Mouse (Mus musculus): ENCODE measurements around the gene Ace.

Ace gene

GRCm38 (mm10) chr11:105967741-105968574 lies at the start of gene Ace:
Gene Ace (plus strand): TSS chr11:105967945.
- in situ Hi-C loops (cut with MboI, MseI), result no loop called here

GRCm38 (mm10) chr11:105920098-105920785 lies 47.5 kb upstream of the Ace start:
- in situ Hi-C loops (cut with MboI, MseI), result loop anchor here in 1 of 2 experiments (5.0 to 10.0 kb wide), 2 partner anchors 573 to 1115 kb away; no protein-coding TSS in a partner anchor

DNA sequence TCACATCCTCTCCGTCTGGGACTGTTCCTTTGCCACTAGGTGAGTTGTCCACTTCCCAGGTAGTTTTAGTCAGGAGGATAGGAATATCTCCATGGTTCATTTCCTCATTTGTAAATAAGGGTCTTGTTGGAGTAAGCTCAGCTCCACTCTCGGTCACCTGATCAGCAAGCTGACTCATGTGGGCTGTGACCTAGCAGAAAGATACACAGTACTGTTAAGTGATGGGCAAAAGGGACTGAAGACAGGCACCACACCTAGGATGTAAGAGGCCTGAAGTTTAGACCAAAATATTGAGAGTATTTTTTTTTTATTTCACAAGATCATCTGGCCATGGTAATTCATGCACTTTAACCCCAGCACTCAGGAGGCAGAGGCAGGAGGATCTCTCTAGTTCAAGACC lies 46.9 kb upstream of the Ace start:
- in situ Hi-C loops (cut with MboI, MseI), result loop anchor here in 1 of 2 experiments (5.0 to 10.0 kb wide), 2 partner anchors 574 to 1114 kb away; no protein-coding TSS in a partner anchor

DNA sequence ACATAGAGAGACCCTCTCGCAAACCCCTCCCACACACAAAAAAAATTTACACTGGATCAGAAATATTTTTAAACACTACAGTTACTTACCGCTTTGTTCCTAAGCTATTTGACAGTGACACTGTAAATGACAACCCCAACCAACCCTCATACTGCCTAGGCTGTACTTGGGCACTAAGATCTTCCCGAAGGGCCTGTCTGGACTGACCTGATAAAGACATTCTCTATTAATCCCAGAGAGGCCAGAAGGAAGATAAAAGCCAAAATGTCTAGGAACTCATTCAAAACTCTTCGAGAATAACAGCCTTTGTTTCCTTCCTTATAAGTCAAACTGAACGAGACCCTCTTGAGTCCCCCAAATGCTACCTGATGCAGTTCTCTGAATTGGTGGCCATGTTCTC lies 46.5 kb upstream of the Ace start:
- in situ Hi-C loops (cut with MboI, MseI), result loop anchor here in 1 of 2 experiments (5.0 to 10.0 kb wide), 2 partner anchors 574 to 1114 kb away; no protein-coding TSS in a partner anchor

DNA sequence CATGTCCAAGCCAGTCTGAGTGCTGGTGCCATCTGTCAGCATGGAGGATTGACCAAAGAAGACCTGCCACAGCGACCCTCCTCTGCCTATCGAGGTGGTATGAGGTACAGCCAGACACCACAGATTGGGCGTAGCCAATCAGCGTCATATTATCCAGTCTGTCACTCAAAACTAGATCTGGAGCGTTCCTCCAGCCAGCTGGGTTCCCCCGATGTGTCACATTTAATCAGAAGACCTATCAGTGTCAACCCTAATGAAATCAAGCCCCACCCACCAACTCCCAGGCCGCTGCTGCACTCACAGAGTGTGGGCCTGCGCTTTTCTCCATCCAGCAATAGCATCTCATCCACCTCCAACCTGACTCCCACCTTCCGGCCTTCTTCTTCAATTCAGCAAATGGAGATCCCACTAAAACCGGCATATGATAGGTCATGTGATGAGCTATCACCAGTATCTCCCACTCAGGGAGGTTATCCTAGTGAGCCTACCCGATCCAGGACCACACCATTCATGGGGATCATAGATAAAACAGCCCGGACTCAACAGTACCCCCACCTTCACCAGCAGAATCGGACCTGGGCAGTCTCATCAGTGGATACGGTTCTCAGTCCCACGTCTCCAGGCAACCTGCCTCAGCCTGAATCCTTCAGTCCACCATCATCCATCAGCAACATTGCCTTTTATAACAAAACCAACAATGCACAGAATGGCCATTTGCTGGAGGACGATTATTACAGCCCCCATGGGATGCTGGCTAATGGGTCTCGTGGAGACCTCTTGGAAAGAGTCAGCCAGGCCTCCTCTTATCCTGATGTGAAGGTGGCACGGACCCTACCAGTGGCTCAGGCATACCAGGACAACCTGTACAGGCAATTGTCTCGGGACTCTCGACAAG lies 44.7 kb upstream of the Ace start:
- in situ Hi-C loops (cut with MboI, MseI), result loop anchor here in 1 of 2 experiments (5.0 to 10.0 kb wide), 2 partner anchors 576 to 1112 kb away; no protein-coding TSS in a partner anchor

DNA sequence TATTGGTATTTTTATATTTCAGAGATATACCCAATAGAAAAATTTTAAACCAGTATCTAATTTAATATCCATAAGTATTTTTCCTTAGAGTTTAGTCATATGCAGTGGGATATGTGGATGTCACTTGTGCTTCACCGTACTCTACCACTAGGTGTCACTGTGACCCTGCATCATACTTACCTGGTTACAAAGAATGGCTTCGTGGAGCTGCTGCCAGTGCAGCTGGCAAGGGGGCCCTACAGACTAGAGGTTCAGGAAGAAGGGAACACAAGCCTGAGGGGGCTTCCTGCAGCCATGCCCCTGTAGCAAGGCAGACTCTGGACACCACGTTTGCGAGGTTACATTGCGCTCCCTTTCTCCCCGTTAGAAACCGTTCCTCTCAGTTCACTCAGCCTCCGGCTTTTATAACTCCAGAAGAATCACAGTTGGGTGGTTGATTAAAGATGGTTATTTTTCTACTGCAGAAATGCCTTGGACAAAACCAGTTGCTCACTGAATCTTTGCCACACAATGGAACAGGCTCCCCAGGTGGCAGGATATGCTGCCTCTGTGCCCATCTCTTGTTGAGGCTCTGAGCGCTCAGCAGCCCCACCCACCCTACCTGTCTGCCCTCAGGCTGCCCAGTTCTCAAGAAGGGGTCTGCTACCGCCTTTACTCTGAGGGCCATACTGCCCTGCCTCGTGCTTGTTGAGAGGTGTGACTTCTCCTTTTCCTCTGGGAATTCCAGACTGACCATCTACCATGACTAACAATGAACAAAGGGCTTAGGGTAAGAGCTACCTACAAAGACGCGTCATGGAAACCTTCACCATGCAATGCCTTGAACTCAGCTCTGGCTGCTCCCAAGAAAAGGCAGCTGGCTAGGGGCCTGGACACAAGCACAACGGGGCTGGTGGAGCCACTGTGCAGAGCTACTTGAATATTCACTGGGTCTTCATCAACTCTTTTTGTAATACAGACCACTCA lies 40.4 kb upstream of the Ace start:
- in situ Hi-C loops (cut with MboI, MseI), result loop anchor here in 1 of 2 experiments (10.0 kb wide), 1 partner anchor 1107 kb away; no protein-coding TSS in a partner anchor

- in situ Hi-C loops (cut with MboI, MseI), result loop anchor here in 1 of 2 experiments (10.0 kb wide), 1 partner anchor 1107 kb away; no protein-coding TSS in a partner anchor
These were observed 39.6 kb upstream of the Ace start for GRCm38 (mm10) chr11:105928171-105928570.

DNA sequence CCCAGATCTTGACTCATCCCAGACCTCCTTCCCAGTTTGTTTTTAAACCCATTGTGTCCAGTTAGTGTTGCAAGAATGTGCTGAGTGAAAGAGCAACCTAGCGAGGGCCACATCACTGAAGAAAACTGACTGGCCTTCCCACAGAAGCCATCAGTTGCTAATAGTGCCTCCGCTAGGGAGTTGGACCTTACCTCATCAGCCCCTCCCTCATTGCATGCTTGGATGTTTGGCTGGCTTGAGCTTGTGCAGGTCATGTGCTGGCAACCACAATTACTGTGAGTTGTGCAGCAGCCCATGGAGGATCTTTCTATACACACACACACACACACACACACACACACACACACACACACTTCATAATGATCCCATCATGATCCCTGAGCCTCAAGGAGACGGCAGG lies 36.4 kb upstream of the Ace start:
- in situ Hi-C loops (cut with MboI, MseI), result loop anchor here in 1 of 2 experiments (5.0 kb wide), 1 partner anchor 91 kb away; no protein-coding TSS in a partner anchor

- in situ Hi-C loops (cut with MboI, MseI), result loop anchor here in 1 of 2 experiments (5.0 kb wide), 1 partner anchor 89 kb away; no protein-coding TSS in a partner anchor
These were observed 34.0 kb upstream of the Ace start for GRCm38 (mm10) chr11:105933746-105934145.

GRCm38 (mm10) chr11:105934303-105934711 lies 33.4 kb upstream of the Ace start:
- in situ Hi-C loops (cut with MboI, MseI), result loop anchor here in 1 of 2 experiments (5.0 kb wide), 1 partner anchor 88 kb away; no protein-coding TSS in a partner anchor

DNA sequence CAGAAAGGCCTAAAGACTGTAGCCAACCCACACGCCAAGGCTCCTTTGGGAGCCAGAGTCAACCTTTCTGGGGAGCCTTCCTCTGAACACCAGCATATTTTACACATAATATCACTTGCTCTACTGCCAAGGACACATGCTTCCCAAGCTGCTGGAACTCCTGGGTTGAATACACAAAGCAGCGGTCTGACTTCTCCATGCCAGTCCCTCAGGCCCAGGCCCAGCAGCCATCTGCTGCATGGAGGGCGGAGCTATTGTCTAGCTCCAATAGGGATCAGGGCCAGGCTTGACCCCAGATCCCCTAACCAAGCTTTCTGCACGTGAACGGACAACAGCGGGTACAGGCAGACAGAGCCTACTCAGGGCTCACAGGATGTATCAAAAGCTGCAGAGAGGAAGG lies 32.9 kb upstream of the Ace start:
- in situ Hi-C loops (cut with MboI, MseI), result loop anchor here in 1 of 2 experiments (5.0 kb wide), 1 partner anchor 87 kb away; no protein-coding TSS in a partner anchor

DNA sequence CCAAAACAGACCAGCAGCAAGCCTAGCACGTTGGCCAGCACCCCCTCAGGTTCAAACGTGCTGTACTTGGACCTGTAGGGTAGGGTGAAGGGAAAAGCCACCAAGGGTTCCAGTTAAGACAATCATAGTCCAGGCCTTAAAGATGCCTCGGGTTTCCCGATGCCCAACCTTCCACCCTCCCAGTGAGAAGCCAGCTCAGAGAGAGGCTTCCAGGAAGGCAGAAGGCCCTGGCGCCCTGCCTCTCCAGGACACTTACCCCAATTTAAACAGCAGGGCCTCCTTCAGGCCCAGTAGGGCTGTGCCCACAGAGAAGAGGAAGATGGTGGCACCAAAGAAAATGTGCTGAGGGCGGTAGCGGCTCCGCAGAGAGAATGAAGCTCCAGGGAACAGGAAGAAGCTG lies 32.2 kb upstream of the Ace start:
- in situ Hi-C loops (cut with MboI, MseI), result no loop called here

GRCm38 (mm10) chr11:105936200-105936599 lies 31.5 kb upstream of the Ace start:
- in situ Hi-C loops (cut with MboI, MseI), result no loop called here

- in situ Hi-C loops (cut with MboI, MseI), result no loop called here
These were observed 30.8 kb upstream of the Ace start for GRCm38 (mm10) chr11:105936974-105937373.

- in situ Hi-C loops (cut with MboI, MseI), result no loop called here
These were observed 29.0 kb upstream of the Ace start for GRCm38 (mm10) chr11:105938771-105939170.

- in situ Hi-C loops (cut with MboI, MseI), result loop anchor here in 1 of 2 experiments (10.0 kb wide), 1 partner anchor 383 kb away; no protein-coding TSS in a partner anchor
These were observed 25.8 kb upstream of the Ace start for GRCm38 (mm10) chr11:105941973-105942372.

- in situ Hi-C loops (cut with MboI, MseI), result loop anchor here in 1 of 2 experiments (10.0 kb wide), 1 partner anchor 381 kb away; no protein-coding TSS in a partner anchor
These were observed 24.3 kb upstream of the Ace start for GRCm38 (mm10) chr11:105943133-105944102.

GRCm38 (mm10) chr11:105944126-105944621 lies 23.6 kb upstream of the Ace start:
- in situ Hi-C loops (cut with MboI, MseI), result loop anchor here in 1 of 2 experiments (10.0 kb wide), 1 partner anchor 381 kb away; no protein-coding TSS in a partner anchor
